Mouse (Mus musculus) MEL (cell line): ENCODE measurements around the gene Lrrc74b. TPM values are rescaled to one million over a fixed set of nuclear protein-coding genes. Genes with fewer than 3 reads are reported as not detected.

Source experiments
- DNase-seq: peaks from one replicate; pipeline ENCODE4 v3.0.0; 2011; ENCODE audit warnings: low read depth, low spot score
- H3K27ac ChIP-seq: 2 replicates; pipeline ENCODE4 v1.5.1; 2012; ENCODE audit warnings: low read depth, mild to moderate bottlenecking, control low read depth, low read length, moderate library complexity; ENCODE audit not compliant: control insufficient read depth
- H3K27me3 ChIP-seq, 2 experiments: fragments of 150-350 bp in 1 of 2; sonication (generic) in 1 of 2; 2 replicates each; pipeline ENCODE4 v1.6.1; 2012; ENCODE audit warnings: low read length in 2 of 2, mild to moderate bottlenecking in 2 of 2, improper control_type of control experiment in 1 of 2, moderate library complexity in 1 of 2; ENCODE audit not compliant: insufficient read depth in 2 of 2, control insufficient read depth in 1 of 2
- H3K36me3 ChIP-seq, 2 experiments: 2 replicates each; pipeline ENCODE4 v1.6.1; 2012 to 2014; ENCODE audit warnings: low read length in 2 of 2, improper control_type of control experiment in 1 of 2, inconsistent platforms in 1 of 2, mild to moderate bottlenecking in 1 of 2; ENCODE audit not compliant: insufficient read depth in 2 of 2, control insufficient read depth in 1 of 2
- H3K4me1 ChIP-seq, 2 experiments: fragments of 150-350 bp in 1 of 2; sonication (generic) in 1 of 2; 2 replicates each; pipeline ENCODE4 v1.6.1; 2012; ENCODE audit warnings: low read length in 2 of 2, improper control_type of control experiment in 1 of 2, mild to moderate bottlenecking in 1 of 2; ENCODE audit not compliant: insufficient read depth in 2 of 2, control insufficient read depth in 1 of 2
- H3K4me3 ChIP-seq, 2 experiments: fragments of 150-350 bp in 1 of 2; sonication (generic) in 1 of 2; 2 replicates each; pipeline ENCODE4 v1.5.1; 2012; ENCODE audit warnings: low read depth in 2 of 2, low read length in 2 of 2, mild to moderate bottlenecking in 2 of 2, moderate library complexity in 2 of 2, control low read depth in 1 of 2, improper control_type of control experiment in 1 of 2; ENCODE audit not compliant: control insufficient read depth in 1 of 2, insufficient read depth in 1 of 2
- H3K79me2 ChIP-seq: 2 replicates; pipeline ENCODE4 v1.6.1; 2012; ENCODE audit warnings: mild to moderate bottlenecking, low read length, moderate library complexity; ENCODE audit not compliant: control insufficient read depth, poor library complexity, insufficient read depth
- H3K9ac ChIP-seq: 2 replicates; pipeline ENCODE4 v1.6.1; 2012; ENCODE audit warnings: low read depth, mild to moderate bottlenecking, control low read depth, low read length, moderate library complexity; ENCODE audit not compliant: control insufficient read depth, poor library complexity, severe bottlenecking
- H3K9me3 ChIP-seq: fragments of 150-350 bp; sonication (generic); replicated peaks from 2 replicates; pipeline ENCODE4 v1.6.1; 2012; ENCODE audit warnings: mild to moderate bottlenecking, low read length, improper control_type of control experiment, moderate library complexity; ENCODE audit not compliant: insufficient read depth
- BHLHE40 ChIP-seq: IDR thresholded peaks from 2 replicates; pipeline ENCODE4 v1.6.1; 2012; ENCODE audit warnings: low read depth, mild to moderate bottlenecking, inconsistent platforms, low read length, improper control_type of control experiment, borderline replicate concordance
- CHD1 ChIP-seq: IDR thresholded peaks from 2 replicates; pipeline ENCODE4 v1.6.1; 2012; ENCODE audit warnings: low read depth, mild to moderate bottlenecking, inconsistent platforms, low read length, improper control_type of control experiment
- CHD2 ChIP-seq: IDR thresholded peaks from 2 replicates; pipeline ENCODE4 v1.6.1; 2011; ENCODE audit warnings: low read length, improper control_type of control experiment
- E2F4 ChIP-seq: IDR thresholded peaks from 2 replicates; pipeline ENCODE4 v1.6.1; 2011; ENCODE audit warnings: low read depth, low read length, improper control_type of control experiment, borderline replicate concordance
- ELF1 ChIP-seq: IDR thresholded peaks from 2 replicates; pipeline ENCODE4 v1.6.1; 2014; ENCODE audit warnings: low read depth, mild to moderate bottlenecking, inconsistent platforms, low read length, improper control_type of control experiment, moderate library complexity
- EP300 ChIP-seq, 2 experiments: IDR thresholded peaks; 2 replicates each; pipeline ENCODE4 v1.6.1; 2011; ENCODE audit warnings: improper control_type of control experiment in 2 of 2, low read length in 2 of 2, low read depth in 1 of 2, mild to moderate bottlenecking in 1 of 2
- ETS1 ChIP-seq: IDR thresholded peaks from 2 replicates; pipeline ENCODE4 v1.6.1; 2012; ENCODE audit warnings: low read depth, mild to moderate bottlenecking, inconsistent platforms, low read length, improper control_type of control experiment, moderate library complexity
- GABPA ChIP-seq: IDR thresholded peaks from 2 replicates; pipeline ENCODE4 v1.6.1; 2012; ENCODE audit warnings: low read depth, mild to moderate bottlenecking, inconsistent platforms, low read length, improper control_type of control experiment, moderate library complexity
- HCFC1 ChIP-seq: IDR thresholded peaks from 2 replicates; pipeline ENCODE4 v1.6.1; 2012; ENCODE audit warnings: low read depth, mild to moderate bottlenecking, inconsistent platforms, low read length, improper control_type of control experiment, moderate library complexity
- JUND ChIP-seq: IDR thresholded peaks from 2 replicates; pipeline ENCODE4 v1.6.1; 2011; ENCODE audit warnings: low read depth, mild to moderate bottlenecking, improper control_type of control experiment, low read length
- MAX ChIP-seq: IDR thresholded peaks from 2 replicates; pipeline ENCODE4 v1.6.1; 2011; ENCODE audit warnings: low read length, improper control_type of control experiment
- MAZ ChIP-seq: IDR thresholded peaks from 2 replicates; pipeline ENCODE4 v1.6.1; 2012; ENCODE audit warnings: low read depth, mild to moderate bottlenecking, inconsistent platforms, low read length, improper control_type of control experiment
- MEF2A ChIP-seq: IDR thresholded peaks from 2 replicates; pipeline ENCODE4 v1.6.1; 2014; ENCODE audit warnings: low read depth, mild to moderate bottlenecking, inconsistent platforms, low read length, improper control_type of control experiment; ENCODE audit not compliant: poor library complexity, insufficient replicate concordance, severe bottlenecking; ENCODE audit errors: extremely low read depth
- MXI1 ChIP-seq: IDR thresholded peaks from 2 replicates; pipeline ENCODE4 v1.6.1; 2011; ENCODE audit warnings: mild to moderate bottlenecking, low read depth, low read length, improper control_type of control experiment
- MYB ChIP-seq: IDR thresholded peaks from 2 replicates; pipeline ENCODE4 v1.6.1; 2011; ENCODE audit warnings: mild to moderate bottlenecking, low read depth, low read length, improper control_type of control experiment
- NELFE ChIP-seq: IDR thresholded peaks from 2 replicates; pipeline ENCODE4 v1.6.1; 2011; ENCODE audit warnings: low read depth, low read length, improper control_type of control experiment
- NRF1 ChIP-seq: IDR thresholded peaks from 2 replicates; pipeline ENCODE4 v1.6.1; 2014; ENCODE audit warnings: low read depth, mild to moderate bottlenecking, inconsistent platforms, low read length, improper control_type of control experiment, moderate library complexity; ENCODE audit not compliant: poor library complexity, insufficient read depth, severe bottlenecking
- POLR2AphosphoS2 ChIP-seq: IDR thresholded peaks from 2 replicates; pipeline ENCODE4 v1.6.1; 2011; ENCODE audit warnings: low read length, improper control_type of control experiment
- RAD21 ChIP-seq: IDR thresholded peaks from 2 replicates; pipeline ENCODE4 v1.6.1; 2011; ENCODE audit warnings: mild to moderate bottlenecking, low read depth, low read length, improper control_type of control experiment
- SMC3 ChIP-seq: IDR thresholded peaks from 2 replicates; pipeline ENCODE4 v1.6.1; 2011; ENCODE audit warnings: low read depth, low read length, improper control_type of control experiment
- TAL1 ChIP-seq: IDR thresholded peaks from 2 replicates; pipeline ENCODE4 v1.6.1; 2012; ENCODE audit warnings: mild to moderate bottlenecking, inconsistent platforms, low read length, moderate library complexity, mixed read lengths
- TBP ChIP-seq: IDR thresholded peaks from 2 replicates; pipeline ENCODE4 v1.8.0; 2011; ENCODE audit warnings: low read depth, low read length, improper control_type of control experiment
- UBTF ChIP-seq: IDR thresholded peaks from 2 replicates; pipeline ENCODE4 v1.6.1; 2012; ENCODE audit warnings: low read depth, mild to moderate bottlenecking, inconsistent platforms, low read length, improper control_type of control experiment, moderate library complexity, borderline replicate concordance; ENCODE audit not compliant: insufficient read depth
- USF2 ChIP-seq, 2 experiments: IDR thresholded peaks; 2 replicates each; pipeline ENCODE4 v1.6.1; 2011 to 2012; ENCODE audit warnings: improper control_type of control experiment in 2 of 2, low read length in 2 of 2, borderline replicate concordance in 1 of 2, inconsistent platforms in 1 of 2, low read depth in 1 of 2, mild to moderate bottlenecking in 1 of 2; ENCODE audit not compliant: insufficient read depth in 1 of 2
- ZC3H11A ChIP-seq: IDR thresholded peaks from 2 replicates; pipeline ENCODE4 v1.6.1; 2012; ENCODE audit warnings: low read depth, mild to moderate bottlenecking, inconsistent platforms, low read length, improper control_type of control experiment
- ZKSCAN1 ChIP-seq: IDR thresholded peaks from 2 replicates; pipeline ENCODE4 v1.6.1; 2012; ENCODE audit warnings: low read depth, mild to moderate bottlenecking, inconsistent platforms, low read length, improper control_type of control experiment, moderate library complexity
- ZMIZ1 ChIP-seq: IDR thresholded peaks from 2 replicates; pipeline ENCODE4 v1.6.1; 2012; ENCODE audit warnings: low read depth, mild to moderate bottlenecking, inconsistent platforms, low read length, improper control_type of control experiment, moderate library complexity
- ZNF384 ChIP-seq: IDR thresholded peaks from 2 replicates; pipeline ENCODE4 v1.6.1; 2012; ENCODE audit warnings: low read depth, mild to moderate bottlenecking, inconsistent platforms, low read length, improper control_type of control experiment
- polyA plus RNA-seq, 2 experiments: library from polyadenylated mRNA; stranded (reverse) in 1 of 2; unstranded in 1 of 2; fragments of >175 nt in 1 of 2; fragments of >200 nt in 1 of 2; gene quantifications; 2 replicates each; pipeline versions ENCODE4 v1.2.1 to v1.2.4; 2012; ENCODE audit warnings: low replicate concordance in 2 of 2, low read depth in 1 of 2; ENCODE audit not compliant: insufficient read length in 2 of 2, insufficient read depth in 1 of 2, missing spikeins in 1 of 2
- total RNA-seq: library from RNA; depleted of rRNA; stranded (reverse); fragments of 300-350 nt; gene quantifications from 2 replicates; pipeline ENCODE4 v1.2.3, GENCODE M21; 2012

Lrrc74b gene
- total and polyA plus RNA-seq, 3 experiments: 0.10 to 0.12 TPM; not detected in 1

DNA sequence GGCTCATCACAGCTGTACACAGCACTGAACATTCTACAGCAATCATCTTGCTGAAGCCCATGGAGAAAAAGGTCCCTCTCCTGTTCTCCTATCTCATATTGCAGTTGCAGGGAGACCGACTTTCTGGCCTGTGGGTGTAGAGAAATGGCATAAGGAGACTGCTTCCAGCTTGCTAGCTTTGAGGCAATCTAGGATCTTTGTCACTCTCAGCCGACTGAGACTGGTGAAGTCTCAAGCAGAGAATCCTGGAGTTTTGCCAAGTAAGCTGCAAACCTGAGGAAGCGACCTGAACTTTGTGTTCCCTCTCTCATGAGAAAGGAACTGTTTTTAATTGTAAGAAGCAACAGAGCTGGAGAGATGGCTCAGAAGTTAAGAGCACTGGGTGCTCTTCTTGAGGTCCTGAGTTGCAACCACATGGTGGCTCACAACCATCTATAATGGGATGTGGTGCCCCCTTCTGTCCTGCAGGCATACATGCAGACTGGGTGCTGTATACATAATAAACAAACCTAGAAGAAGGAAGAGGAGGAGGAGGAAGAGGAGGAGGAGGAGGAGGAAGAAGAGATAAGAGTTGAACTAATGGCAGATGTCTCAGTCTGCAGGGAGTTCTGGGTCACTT lies 40.0 kb upstream of the Lrrc74b start (continued):
- no peak for TF ChIP-seq USF2 (IDR thresholded peaks at IDR 0.05; ENCODE audit: borderline replicate concordance in 1 of 2, insufficient read depth in 1 of 2, low read depth in 1 of 2, low read length in 2 of 2)
- no peak for TF ChIP-seq ELF1
- TF ChIP-seq CHD2: no peak
- no peak for TF ChIP-seq ZNF384
- no peak for TF ChIP-seq MYB
- TF ChIP-seq SMC3: peak; percentile 68
- TF ChIP-seq JUND: no peak
- TF ChIP-seq TBP: no peak
- TF ChIP-seq ZKSCAN1: no peak
- no peak for TF ChIP-seq MAX
- TF ChIP-seq RAD21: peak; percentile 48
- TF ChIP-seq ZMIZ1: no peak
- no peak for TF ChIP-seq HCFC1
- TF ChIP-seq CHD1: no peak

GRCm38 (mm10) chr16:17590731-17591130 lies 29.7 kb upstream of the Lrrc74b start:
- TF ChIP-seq ZNF384: no peak
- TF ChIP-seq UBTF: no peak
- no peak for TF ChIP-seq MEF2A
- Histone ChIP-seq H3K4me3 (no peak overlapping the region), H3K27me3 (peaks cover 5 to 6% of the 10 kb centered on the region in 2 experiments; a peak in 3 of 4 replicates), H3K36me3 (no peaks in the 10 kb centered on the region), H3K27ac (no peak overlapping the region), H3K9ac (no peak overlapping the region), H3K9me3 (no peaks in the 10 kb centered on the region), H3K4me1 (no peaks in the 10 kb centered on the region), H3K79me2 (no peaks in the 10 kb centered on the region)
- no peak for DNase-seq

DNA sequence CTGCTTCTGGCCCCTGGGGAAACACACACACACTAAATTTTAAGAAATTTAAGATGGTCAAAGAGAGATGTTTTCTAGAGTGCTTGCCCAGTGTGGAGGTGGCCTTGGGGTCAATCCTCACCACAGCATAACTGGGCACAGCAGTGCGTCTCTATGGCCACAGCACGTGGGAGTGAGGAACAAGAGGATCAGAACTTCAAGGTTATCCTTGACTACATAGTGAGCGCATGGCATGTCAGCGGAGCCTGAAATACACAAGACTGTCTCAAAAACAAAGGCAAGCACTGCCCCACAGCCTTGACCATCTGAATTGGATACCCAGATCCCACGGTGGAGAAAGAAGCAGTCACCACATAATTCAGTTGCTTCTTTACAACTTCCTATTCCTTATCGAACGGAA lies 23.5 kb upstream of the Lrrc74b start:
- no peaks in the 10 kb centered on the region for H3K4me1 ChIP-seq
- TF ChIP-seq HCFC1 (no peak), GABPA (no peak), TAL1 (no peak), MYB (no peak), UBTF (no peak), MEF2A (no peak), POLR2AphosphoS2 (no peak), BHLHE40 (no peak), E2F4 (no peak), ZNF384 (no peak), NELFE (no peak), EP300 (IDR thresholded peaks at IDR 0.05; ENCODE audit: low read depth in 1 of 2, low read length in 2 of 2) (no peak), MXI1 (no peak), RAD21 (no peak), ETS1 (no peak), MAZ (no peak), ZC3H11A (no peak), NRF1 (no peak)
- TF ChIP-seq, all 39 proteins: peak for 0
- no peak overlapping the region for H3K27ac ChIP-seq
- H3K4me3 ChIP-seq: no peak overlapping the region
- no peaks in the 10 kb centered on the region for H3K36me3 ChIP-seq
- H3K27me3 ChIP-seq: peaks cover 2 to 4% of the 10 kb centered on the region in 2 experiments; a peak in 3 of 4 replicates
- H3K79me2 ChIP-seq: no peaks in the 10 kb centered on the region
- no peak overlapping the region for H3K9ac ChIP-seq
- DNase-seq: no peak
- H3K9me3 ChIP-seq: no peaks in the 10 kb centered on the region
